Mouse (Mus musculus): ENCODE measurements at regions not wholly inside any gene's neighbourhood (a gene's known extent, or its start where the extent isn't known, plus 50 kb on each side); places are given as distances from the start of the nearest gene placed in this dataset.

DNA sequence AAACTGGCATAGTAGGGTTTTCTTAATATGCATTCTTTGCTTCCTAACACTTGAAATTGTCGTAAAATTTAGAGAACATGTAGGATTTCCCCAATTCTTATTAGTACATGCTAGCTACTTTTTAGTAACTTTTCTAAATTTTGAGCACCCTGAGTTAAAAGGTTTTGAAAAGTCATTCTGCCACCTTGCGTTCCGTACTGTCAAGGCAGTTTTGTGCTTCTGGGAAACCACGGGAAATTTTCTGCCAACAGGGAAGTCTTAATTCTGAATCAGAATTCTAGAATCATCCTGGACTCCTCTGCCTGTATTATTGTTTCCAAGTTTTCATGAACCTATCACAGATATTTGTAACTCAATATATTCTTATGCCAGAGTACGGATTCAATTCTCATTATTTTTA, 472.4 kb upstream of the N6amt1 start:
- Histone ChIP-seq H3K4me1 (ENCODE audit: control insufficient read depth, insufficient read depth, low read length) (no peaks in the 10 kb centered on the region), H3K27ac (ENCODE audit: low read length) (no peak overlapping the region), H3K9ac (ENCODE audit: low read depth, low read length) (no peak overlapping the region), H3K4me2 (ENCODE audit: low read depth, low read length) (no peak overlapping the region), H3K27me3 (replicated peaks; ENCODE audit: control insufficient read depth, insufficient read depth, low read length) (no peaks in the 10 kb centered on the region), H3K4me3 (ENCODE audit: low read length) (no peak overlapping the region), H3K36me3 (ENCODE audit: control insufficient read depth, insufficient read depth, low read length) (no peaks in the 10 kb centered on the region), H3K9me3 (ENCODE audit: control insufficient read depth, low read length) (no peaks in the 10 kb centered on the region)
- 77% methylated on average over 5 of the region's 5 CpGs for WGBS
- ATAC-seq = no peak

DNA sequence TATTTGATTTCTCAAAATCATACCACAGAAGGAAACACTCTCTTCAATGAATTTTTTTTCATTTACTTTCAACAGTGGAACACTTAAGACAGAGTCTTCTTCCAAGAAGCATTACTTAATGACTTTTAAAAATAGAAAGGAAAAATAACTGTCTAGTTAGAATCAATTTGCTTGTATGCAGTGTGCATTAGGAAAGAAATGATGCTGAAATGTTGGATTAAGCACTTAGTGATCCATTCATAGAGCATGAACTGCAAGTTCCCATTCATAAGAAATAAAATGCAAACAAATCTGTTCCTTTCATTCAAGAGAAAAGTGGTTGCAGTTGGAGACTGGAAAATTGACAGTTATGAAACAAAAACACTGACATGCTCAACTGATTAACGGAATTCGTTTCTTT, 493.2 kb upstream of the N6amt1 start:
- Histone ChIP-seq H3K36me3 (ENCODE audit: control insufficient read depth, insufficient read depth, low read length) (no peaks in the 10 kb centered on the region), H3K27me3 (replicated peaks; ENCODE audit: control insufficient read depth, insufficient read depth, low read length) (no peaks in the 10 kb centered on the region), H3K9me3 (ENCODE audit: control insufficient read depth, low read length) (no peaks in the 10 kb centered on the region), H3K27ac (ENCODE audit: low read length) (no peak overlapping the region), H3K4me2 (ENCODE audit: low read depth, low read length) (no peak overlapping the region), H3K4me1 (ENCODE audit: control insufficient read depth, insufficient read depth, low read length) (no peaks in the 10 kb centered on the region), H3K9ac (ENCODE audit: low read depth, low read length) (no peak overlapping the region), H3K4me3 (ENCODE audit: low read length) (no peak overlapping the region)
- 90% methylated on average over 2 of the region's 2 CpGs for WGBS
- ATAC-seq = no peak

DNA sequence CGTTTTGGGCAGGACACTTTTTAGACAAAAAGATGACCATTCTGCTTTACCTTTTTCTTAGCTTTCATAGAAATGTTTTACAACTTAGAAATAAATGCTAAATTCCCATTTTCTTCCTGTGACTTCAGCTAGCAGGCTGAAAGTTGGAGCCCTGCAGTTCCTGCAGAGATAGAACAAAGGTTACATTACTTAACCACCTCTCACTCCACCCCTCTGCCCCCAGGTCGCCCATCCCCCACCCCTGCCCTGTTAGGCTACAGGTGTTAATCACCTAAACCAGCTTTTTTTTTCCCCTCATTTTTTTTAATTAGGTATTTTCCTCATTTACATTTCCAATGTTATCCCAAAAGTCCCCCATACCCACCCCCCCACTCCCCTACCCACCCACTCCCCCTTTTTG, 498.1 kb upstream of the N6amt1 start:
- WGBS = 66% methylated on average over 2 of the region's 2 CpGs
- ATAC-seq = peak; percentile 96
- H3K36me3 ChIP-seq (ENCODE audit: control insufficient read depth, insufficient read depth, low read length) = no peaks in the 10 kb centered on the region
- no peak overlapping the region for H3K4me3 ChIP-seq (ENCODE audit: low read length)
- H3K27ac ChIP-seq (ENCODE audit: low read length) = no peak overlapping the region
- no peaks in the 10 kb centered on the region for H3K4me1 ChIP-seq (ENCODE audit: control insufficient read depth, insufficient read depth, low read length)
- no peak overlapping the region for H3K4me2 ChIP-seq (ENCODE audit: low read depth, low read length)
- no peak overlapping the region for H3K9ac ChIP-seq (ENCODE audit: low read depth, low read length)
- H3K9me3 ChIP-seq (ENCODE audit: control insufficient read depth, low read length) = no peaks in the 10 kb centered on the region
- H3K27me3 ChIP-seq (replicated peaks; ENCODE audit: control insufficient read depth, insufficient read depth, low read length) = no peaks in the 10 kb centered on the region

GRCm38 (mm10) chr16:86855312-86855711, 498.7 kb upstream of the N6amt1 start:
- no peaks in the 10 kb centered on the region for H3K4me1 ChIP-seq (ENCODE audit: control insufficient read depth, insufficient read depth, low read length)
- peak; percentile 77 for ATAC-seq
- no peaks in the 10 kb centered on the region for H3K27me3 ChIP-seq (replicated peaks; ENCODE audit: control insufficient read depth, insufficient read depth, low read length)
- H3K36me3 ChIP-seq (ENCODE audit: control insufficient read depth, insufficient read depth, low read length) = no peaks in the 10 kb centered on the region
- no peaks in the 10 kb centered on the region for H3K9me3 ChIP-seq (ENCODE audit: control insufficient read depth, low read length)
- no peak overlapping the region for H3K27ac ChIP-seq (ENCODE audit: low read length)
- 52% methylated on average over 4 of the region's 4 CpGs for WGBS
- no peak overlapping the region for H3K4me3 ChIP-seq (ENCODE audit: low read length)
- H3K9ac ChIP-seq (ENCODE audit: low read depth, low read length) = no peak overlapping the region
- no peak overlapping the region for H3K4me2 ChIP-seq (ENCODE audit: low read depth, low read length)

GRCm38 (mm10) chr16:86853398-86853797, 500.6 kb upstream of the N6amt1 start:
- no peaks in the 10 kb centered on the region for H3K36me3 ChIP-seq (ENCODE audit: control insufficient read depth, insufficient read depth, low read length)
- ATAC-seq = no peak
- no peak overlapping the region for H3K4me3 ChIP-seq (ENCODE audit: low read length)
- H3K9me3 ChIP-seq (ENCODE audit: control insufficient read depth, low read length) = no peaks in the 10 kb centered on the region
- no peaks in the 10 kb centered on the region for H3K4me1 ChIP-seq (ENCODE audit: control insufficient read depth, insufficient read depth, low read length)
- 74% methylated on average over 1 of the region's 1 CpGs for WGBS
- H3K9ac ChIP-seq (ENCODE audit: low read depth, low read length) = no peak overlapping the region
- H3K27ac ChIP-seq (ENCODE audit: low read length) = no peak overlapping the region
- no peak overlapping the region for H3K4me2 ChIP-seq (ENCODE audit: low read depth, low read length)
- H3K27me3 ChIP-seq (replicated peaks; ENCODE audit: control insufficient read depth, insufficient read depth, low read length) = no peaks in the 10 kb centered on the region

DNA sequence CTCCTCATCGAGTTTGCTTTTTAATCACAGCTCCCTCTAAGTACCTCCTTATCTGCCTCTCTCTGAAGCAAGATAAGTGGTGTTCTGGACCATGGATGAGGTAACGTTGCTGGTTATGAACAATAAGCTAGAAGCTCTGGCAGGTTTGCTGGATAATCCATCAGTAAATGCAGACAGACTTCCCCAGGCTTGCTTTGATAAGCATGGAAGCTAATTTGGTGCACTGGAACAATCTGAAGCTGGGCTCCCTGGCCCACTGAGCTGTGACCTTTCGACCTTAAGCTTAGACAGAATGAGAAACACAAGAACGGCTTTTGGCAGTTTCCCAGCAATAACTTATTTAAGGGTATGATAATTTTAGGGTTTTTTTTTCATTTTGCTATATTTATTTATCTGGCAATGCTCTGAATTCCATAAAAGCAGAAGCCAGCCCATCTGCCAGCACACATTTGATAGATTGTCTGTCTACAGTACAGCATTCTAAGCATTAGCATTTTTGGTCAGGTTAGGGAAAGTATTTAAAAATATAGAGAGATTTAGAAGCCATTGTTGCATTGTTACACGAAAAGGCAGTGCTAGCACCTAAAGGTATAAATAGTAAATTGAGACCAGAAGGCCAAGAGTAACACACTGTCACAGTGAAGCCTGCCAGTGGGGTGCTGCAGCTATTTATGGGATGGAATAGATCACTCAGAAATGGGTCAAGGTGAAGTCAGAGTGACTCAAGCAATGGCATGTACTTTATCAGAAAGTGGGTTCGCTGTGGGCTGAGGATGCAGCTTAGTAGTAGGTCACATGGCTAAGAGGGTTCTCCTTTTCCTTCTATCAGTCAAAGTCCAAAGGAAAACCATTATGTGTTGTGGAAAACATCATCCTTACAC, 515.3 kb upstream of the N6amt1 start:
- Histone ChIP-seq H3K4me3 (ENCODE audit: low read length) (no peak overlapping the region), H3K4me2 (ENCODE audit: low read depth, low read length) (no peak overlapping the region), H3K9me3 (ENCODE audit: control insufficient read depth, low read length) (no peaks in the 10 kb centered on the region), H3K9ac (ENCODE audit: low read depth, low read length) (no peak overlapping the region), H3K36me3 (ENCODE audit: control insufficient read depth, insufficient read depth, low read length) (no peaks in the 10 kb centered on the region), H3K4me1 (ENCODE audit: control insufficient read depth, insufficient read depth, low read length) (0 out of 2 replicates have a peak, but pooled peaks cover 2% of the 10 kb centered on the region), H3K27ac (ENCODE audit: low read length) (no peak overlapping the region), H3K27me3 (replicated peaks; ENCODE audit: control insufficient read depth, insufficient read depth, low read length) (no peaks in the 10 kb centered on the region)
- ATAC-seq = peak; percentile 44
- 27% methylated on average over 6 of the region's 6 CpGs for WGBS

DNA sequence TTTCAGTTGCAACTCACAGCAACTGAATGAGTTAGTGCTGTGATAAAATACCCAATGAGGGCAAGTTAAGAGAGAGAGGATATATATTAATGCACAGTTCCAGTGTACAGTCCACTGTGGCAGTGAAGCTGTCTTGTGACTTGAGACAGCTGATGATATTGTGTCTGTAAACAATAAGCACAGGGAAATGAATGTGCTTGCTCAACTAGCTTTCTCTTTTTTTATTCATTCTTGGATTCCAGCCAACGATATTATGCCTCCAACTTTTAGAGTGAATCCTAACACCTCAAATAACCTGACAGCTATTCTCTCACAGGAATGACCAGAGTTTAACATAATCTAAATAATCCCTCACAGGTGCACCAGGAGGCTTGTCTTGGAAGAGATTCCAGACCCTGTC, 526.3 kb upstream of the N6amt1 start:
- no peak overlapping the region for H3K4me3 ChIP-seq (ENCODE audit: low read length)
- ATAC-seq = no peak
- no peak overlapping the region for H3K4me2 ChIP-seq (ENCODE audit: low read depth, low read length)
- H3K27ac ChIP-seq (ENCODE audit: low read length) = no peak overlapping the region
- no peaks in the 10 kb centered on the region for H3K36me3 ChIP-seq (ENCODE audit: control insufficient read depth, insufficient read depth, low read length)
- WGBS = 42% methylated on average over 1 of the region's 1 CpGs
- H3K4me1 ChIP-seq (ENCODE audit: control insufficient read depth, insufficient read depth, low read length) = no peaks in the 10 kb centered on the region
- H3K9me3 ChIP-seq (ENCODE audit: control insufficient read depth, low read length) = no peaks in the 10 kb centered on the region
- no peak overlapping the region for H3K9ac ChIP-seq (ENCODE audit: low read depth, low read length)
- H3K27me3 ChIP-seq (replicated peaks; ENCODE audit: control insufficient read depth, insufficient read depth, low read length) = no peaks in the 10 kb centered on the region

DNA sequence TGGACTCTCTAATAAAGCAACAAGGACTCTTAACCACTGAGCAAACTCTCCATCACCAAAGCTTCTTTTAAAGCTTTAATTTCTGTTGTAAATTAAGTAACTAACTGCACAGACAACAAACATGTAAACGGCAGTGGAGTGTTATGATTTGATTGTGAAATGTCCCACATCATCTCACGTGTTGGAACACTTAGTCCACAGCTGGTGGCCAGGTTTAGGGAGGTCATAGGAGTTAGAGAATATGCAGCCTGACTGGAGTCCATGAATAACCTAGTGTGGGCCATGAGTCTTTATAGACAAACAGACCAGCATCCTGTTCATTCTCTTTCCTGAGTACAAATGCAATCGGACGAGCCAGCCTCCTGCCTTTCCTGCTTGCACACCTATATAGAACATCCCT, 527.3 kb upstream of the N6amt1 start:
- no peaks in the 10 kb centered on the region for H3K4me1 ChIP-seq (ENCODE audit: control insufficient read depth, insufficient read depth, low read length)
- H3K4me3 ChIP-seq (ENCODE audit: low read length) = no peak overlapping the region
- no peaks in the 10 kb centered on the region for H3K27me3 ChIP-seq (replicated peaks; ENCODE audit: control insufficient read depth, insufficient read depth, low read length)
- no peaks in the 10 kb centered on the region for H3K9me3 ChIP-seq (ENCODE audit: control insufficient read depth, low read length)
- no peak overlapping the region for H3K27ac ChIP-seq (ENCODE audit: low read length)
- 73% methylated on average over 4 of the region's 4 CpGs for WGBS
- no peak overlapping the region for H3K4me2 ChIP-seq (ENCODE audit: low read depth, low read length)
- H3K36me3 ChIP-seq (ENCODE audit: control insufficient read depth, insufficient read depth, low read length) = no peaks in the 10 kb centered on the region
- ATAC-seq = no peak
- no peak overlapping the region for H3K9ac ChIP-seq (ENCODE audit: low read depth, low read length)

DNA sequence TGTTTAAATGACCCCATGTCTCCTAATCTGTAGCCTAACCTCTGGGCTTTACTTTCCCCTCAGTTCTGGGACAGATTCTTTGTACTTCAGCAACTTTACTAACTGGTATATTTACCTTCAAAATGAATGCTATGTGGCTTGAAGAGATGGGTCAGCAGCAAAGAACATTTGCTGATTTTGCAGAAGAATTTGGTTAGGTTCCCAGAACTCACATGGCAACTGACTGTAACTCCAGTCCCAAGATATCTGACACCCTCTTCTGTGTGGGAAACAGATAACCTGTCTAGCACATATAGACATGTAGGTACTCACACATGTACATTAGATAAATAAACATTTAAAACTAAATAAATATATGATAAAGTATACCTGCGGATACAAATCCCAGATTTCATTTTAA, 530.5 kb upstream of the N6amt1 start:
- Histone ChIP-seq H3K4me1 (ENCODE audit: control insufficient read depth, insufficient read depth, low read length) (no peaks in the 10 kb centered on the region), H3K27me3 (replicated peaks; ENCODE audit: control insufficient read depth, insufficient read depth, low read length) (no peaks in the 10 kb centered on the region), H3K4me3 (ENCODE audit: low read length) (no peak overlapping the region), H3K27ac (ENCODE audit: low read length) (no peak overlapping the region), H3K9me3 (ENCODE audit: control insufficient read depth, low read length) (no peaks in the 10 kb centered on the region), H3K36me3 (ENCODE audit: control insufficient read depth, insufficient read depth, low read length) (no peaks in the 10 kb centered on the region), H3K9ac (ENCODE audit: low read depth, low read length) (no peak overlapping the region), H3K4me2 (ENCODE audit: low read depth, low read length) (no peak overlapping the region)
- no peak for ATAC-seq
- WGBS = 58% methylated on average over 1 of the region's 1 CpGs

GRCm38 (mm10) chr16:86821586-86821985, 532.4 kb upstream of the N6amt1 start:
- H3K27ac ChIP-seq (ENCODE audit: low read length) = no peak overlapping the region

More at GRCm38 (mm10) chr16:86821586-86821985, 532.4 kb upstream of the N6amt1 start:
- H3K4me1 ChIP-seq (ENCODE audit: control insufficient read depth, insufficient read depth, low read length) = peaks cover 3% of the 10 kb centered on the region
- H3K9me3 ChIP-seq (ENCODE audit: control insufficient read depth, low read length) = no peaks in the 10 kb centered on the region
- WGBS = 92% methylated on average over 2 of the region's 2 CpGs
- no peak for ATAC-seq
- H3K4me2 ChIP-seq (ENCODE audit: low read depth, low read length) = no peak overlapping the region
- no peaks in the 10 kb centered on the region for H3K36me3 ChIP-seq (ENCODE audit: control insufficient read depth, insufficient read depth, low read length)
- no peaks in the 10 kb centered on the region for H3K27me3 ChIP-seq (replicated peaks; ENCODE audit: control insufficient read depth, insufficient read depth, low read length)
- no peak overlapping the region for H3K4me3 ChIP-seq (ENCODE audit: low read length)
- no peak overlapping the region for H3K9ac ChIP-seq (ENCODE audit: low read depth, low read length)
